Mouse (Mus musculus) ES-E14 (cell line): ENCODE measurements around the gene Mtr.

Experiments
- HCFC1 ChIP-seq: IDR thresholded peaks from 2 replicates; pipeline ENCODE4 v1.6.1; 2012; ENCODE audit warnings: low read length, inconsistent platforms, borderline replicate concordance; ENCODE audit not compliant: insufficient read depth
- MAFK ChIP-seq: IDR thresholded peaks from 2 replicates; pipeline ENCODE4 v1.6.1; 2014; ENCODE audit warnings: mild to moderate bottlenecking, low read depth, low read length, inconsistent platforms; ENCODE audit not compliant: insufficient read depth
- ZC3H11A ChIP-seq: IDR thresholded peaks from 2 replicates; pipeline ENCODE4 v1.6.1; 2012; ENCODE audit warnings: low read depth, mild to moderate bottlenecking, inconsistent platforms, low read length, borderline replicate concordance
- ZNF384 ChIP-seq: IDR thresholded peaks from 2 replicates; pipeline ENCODE4 v1.6.1; 2012; ENCODE audit warnings: low read depth, low read length, inconsistent platforms

GRCm38 (mm10) chr13:12297777-12298176, 39.9 kb upstream of the Mtr start:
- TF ChIP-seq ZC3H11A (no peak), HCFC1 (no peak), MAFK (no peak), ZNF384 (no peak)
